Mouse (Mus musculus) lung, embryonic 14.5 days (tissue): ENCODE measurements around the gene Sec61a1. TPM values are rescaled to one million over a fixed set of nuclear protein-coding genes. Genes with fewer than 3 reads are reported as not detected.

ENCODE experiments used
- ATAC-seq: fragments of 200-750 bp; cut with Nextera tagmentation; 2 replicates; pipeline ENCODE4 v1.8.0; 2017; ENCODE audit warnings: mild to moderate bottlenecking, moderate TSS enrichment, moderate library complexity; ENCODE audit not compliant: insufficient read depth
- DNase-seq: peaks from one replicate; pipeline ENCODE4 v3.0.0-alpha.2; 2015
- H3K27ac ChIP-seq: fragments of 300-500 bp; sonication (generic); 2 replicates; pipeline ENCODE4 v1.5.1; 2014; ENCODE audit warnings: low read depth, mild to moderate bottlenecking, moderate library complexity
- H3K27me3 ChIP-seq: fragments of 300-500 bp; sonication (generic); 2 replicates; pipeline ENCODE4 v1.6.1; 2014; ENCODE audit warnings: low read length, control low read depth; ENCODE audit not compliant: insufficient read depth
- H3K36me3 ChIP-seq: fragments of 300-500 bp; sonication (generic); 2 replicates; pipeline ENCODE4 v1.6.1; 2014; ENCODE audit warnings: control low read depth; ENCODE audit not compliant: insufficient read depth
- H3K4me1 ChIP-seq: fragments of 300-500 bp; sonication (generic); 2 replicates; pipeline ENCODE4 v1.6.1; 2014; ENCODE audit warnings: antibody characterized with exemption, control low read depth; ENCODE audit not compliant: insufficient read depth
- H3K4me2 ChIP-seq: fragments of 300-500 bp; sonication (generic); 2 replicates; pipeline ENCODE4 v1.6.1; 2014; ENCODE audit warnings: mild to moderate bottlenecking
- H3K4me3 ChIP-seq: fragments of 300-500 bp; sonication (generic); 2 replicates; pipeline ENCODE4 v1.5.1; 2014; ENCODE audit warnings: low read depth, low read length
- H3K9ac ChIP-seq: fragments of 300-500 bp; sonication (generic); 2 replicates; pipeline ENCODE4 v1.6.1; 2014
- H3K9me3 ChIP-seq: fragments of 300-500 bp; sonication (generic); 2 replicates; pipeline ENCODE4 v1.6.1; 2016; ENCODE audit warnings: low read depth, low read length, control low read depth
- CTCF ChIP-seq: IDR thresholded peaks from 2 replicates; pipeline ENCODE4 v1.5.1; 2016; ENCODE audit warnings: antibody characterized with exemption, low read depth
- WGBS: fragments of 180-500 bp; shearing (Covaris S2); extraction: QIAGEN DNeasy Blood & Tissue Kit; methylation state at CpG from one replicate; pipeline ENCODE4 v1.1.7; 2014; 5-methylcytosine and 5-hydroxymethylcytosine counted together
- polyA plus RNA-seq: library from polyadenylated mRNA; unstranded; fragments of >200 nt; fragmentation: Nextera tagmentation; extraction: Ambion mirVana; gene quantifications from 2 replicates; pipeline ENCODE4 v1.2.1, GENCODE M21; 2014

Sec61a1 gene
- polyA plus RNA-seq, 1 experiment from 2014 or later, result 249 TPM

- Histone ChIP-seq H3K36me3 (no peaks in the 10 kb centered on the region), H3K27me3 (no peaks in the 10 kb centered on the region), H3K4me2 (no peak overlapping the region), H3K4me3 (no peak overlapping the region), H3K9me3 (no peaks in the 10 kb centered on the region), H3K27ac (no peak overlapping the region), H3K9ac (no peak overlapping the region), H3K4me1 (no peaks in the 10 kb centered on the region)
- ATAC-seq, result no peak
- no peak for TF ChIP-seq CTCF
- no peak for DNase-seq
These were observed 11.6 kb upstream of the Sec61a1 start for GRCm38 (mm10) chr6:88530306-88530705.

- H3K9me3 ChIP-seq, result no peaks in the 10 kb centered on the region
- no peaks in the 10 kb centered on the region for H3K36me3 ChIP-seq
- DNase-seq, result no peak
- H3K27ac ChIP-seq, result no peak overlapping the region
- H3K4me1 ChIP-seq, result peaks cover 4% of the 10 kb centered on the region
- TF ChIP-seq CTCF, result no peak
- ATAC-seq, result no peak
- no peak overlapping the region for H3K9ac ChIP-seq
- no peak overlapping the region for H3K4me3 ChIP-seq
- no peaks in the 10 kb centered on the region for H3K27me3 ChIP-seq
- WGBS, result 87% methylated on average over 4 of the region's 4 CpGs
- H3K4me2 ChIP-seq, result no peak overlapping the region
These were observed 5.4 kb upstream of the Sec61a1 start for GRCm38 (mm10) chr6:88524056-88524455.

- H3K4me3 ChIP-seq, result no peak overlapping the region
- peaks cover 4% of the 10 kb centered on the region for H3K4me1 ChIP-seq
- H3K4me2 ChIP-seq, result no peak overlapping the region
- no peak overlapping the region for H3K9ac ChIP-seq
- no peaks in the 10 kb centered on the region for H3K36me3 ChIP-seq
- H3K9me3 ChIP-seq, result no peaks in the 10 kb centered on the region
- ATAC-seq (no peak), DNase-seq (no peak)
- no peaks in the 10 kb centered on the region for H3K27me3 ChIP-seq
- 88% methylated on average over 3 of the region's 3 CpGs for WGBS
- no peak overlapping the region for H3K27ac ChIP-seq
- TF ChIP-seq CTCF, result no peak
These were observed 4.7 kb upstream of the Sec61a1 start for GRCm38 (mm10) chr6:88523451-88523850.

GRCm38 (mm10) chr6:88523043-88523442 lies 4.3 kb upstream of the Sec61a1 start:
- peaks cover 4% of the 10 kb centered on the region for H3K4me1 ChIP-seq
- no peak overlapping the region for H3K9ac ChIP-seq
- H3K36me3 ChIP-seq, result no peaks in the 10 kb centered on the region
- no peak overlapping the region for H3K27ac ChIP-seq
- DNase-seq (no peak), ATAC-seq (no peak)
- WGBS, result 60% methylated on average over 3 of the region's 3 CpGs
- no peak overlapping the region for H3K4me2 ChIP-seq
- no peaks in the 10 kb centered on the region for H3K9me3 ChIP-seq
- no peaks in the 10 kb centered on the region for H3K27me3 ChIP-seq
- no peak for TF ChIP-seq CTCF
- H3K4me3 ChIP-seq, result no peak overlapping the region

GRCm38 (mm10) chr6:88522606-88523005 lies 3.9 kb upstream of the Sec61a1 start:
- Histone ChIP-seq H3K9me3 (no peaks in the 10 kb centered on the region), H3K4me2 (no peak overlapping the region), H3K4me1 (peaks cover 4% of the 10 kb centered on the region), H3K27ac (no peak overlapping the region), H3K4me3 (no peak overlapping the region), H3K27me3 (no peaks in the 10 kb centered on the region), H3K9ac (no peak overlapping the region), H3K36me3 (no peaks in the 10 kb centered on the region)
- DNase-seq (no peak), ATAC-seq (no peak)
- no peak for TF ChIP-seq CTCF
- 41% methylated on average over 3 of the region's 3 CpGs for WGBS

GRCm38 (mm10) chr6:88521821-88522220 lies 3.1 kb upstream of the Sec61a1 start:
- Histone ChIP-seq H3K4me3 (no peak overlapping the region), H3K9ac (no peak overlapping the region), H3K27ac (no peak overlapping the region), H3K27me3 (no peaks in the 10 kb centered on the region), H3K36me3 (no peaks in the 10 kb centered on the region), H3K9me3 (no peaks in the 10 kb centered on the region), H3K4me1 (peaks cover 4% of the 10 kb centered on the region), H3K4me2 (no peak overlapping the region)
- ATAC-seq, result no peak
- DNase-seq, result no peak
- no peak for TF ChIP-seq CTCF
- WGBS, result 77% methylated on average over 7 of the region's 7 CpGs

GRCm38 (mm10) chr6:88517701-88518403 lies 853 bp downstream of the Sec61a1 start:
- H3K9me3 ChIP-seq, result no peaks in the 10 kb centered on the region
- peak overlapping the region; percentile 83 for H3K27ac ChIP-seq
- peak overlapping the region; percentile 97 for H3K9ac ChIP-seq
- H3K4me2 ChIP-seq, result peak overlapping the region; percentile 93
- H3K4me3 ChIP-seq, result peak overlapping the region; percentile 89
- no peak for TF ChIP-seq CTCF
- no peak for ATAC-seq
- H3K4me1 ChIP-seq, result peaks cover 4% of the 10 kb centered on the region
- peaks cover 38% of the 10 kb centered on the region for H3K36me3 ChIP-seq
- no peaks in the 10 kb centered on the region for H3K27me3 ChIP-seq
- 9% methylated on average over 18 of the region's 18 CpGs for WGBS
- peak; percentile 34 for DNase-seq
